Mouse (Mus musculus): Measurements from ENCODE around the gene Msln. TPM values are rescaled to one million over a fixed set of nuclear protein-coding genes. Genes with fewer than 3 reads are reported as not detected.
A peak's percentile ranks its signal among the peaks of the same experiment; 100 is the strongest.

Msln gene
- total and polyA plus RNA-seq, 2 experiments from 2014 or later, result 1.6 to 2.2 TPM

GRCm38 (mm10) chr17:25700863-25701496, 53.2 kb downstream of the Msln start:
- Histone ChIP-seq H3K27ac (ENCODE audit: low read depth, low read length) (no peak overlapping the region), H3K36me3 (ENCODE audit: insufficient read depth, low read length) (no peaks in the 10 kb centered on the region), H3K9me3 (ENCODE audit: low read length) (no peaks in the 10 kb centered on the region), H3K4me2 (ENCODE audit: low read depth, low read length, poor library complexity, severe bottlenecking) (no peak overlapping the region), H3K4me1 (ENCODE audit: insufficient read depth, low read length) (no peaks in the 10 kb centered on the region), H3K9ac (replicated peaks; ENCODE audit: low read length, poor library complexity, severe bottlenecking) (no peak overlapping the region), H3K27me3 (ENCODE audit: insufficient read depth, low read length) (no peaks in the 10 kb centered on the region), H3K4me3 (ENCODE audit: low read depth, low read length) (no peak overlapping the region)
- ATAC-seq (ENCODE audit: low FRiP score) (no peak), DNase-seq (ENCODE audit: low spot score) (no peak)
- WGBS, result 56% methylated on average over 9 of the region's 9 CpGs
- peak; percentile 53 for TF ChIP-seq CTCF (IDR thresholded peaks at IDR 0.05)

Small RNAs within 50 kb of the gene (microRNA-seq; reads per million reads assigned to microRNA genes)
- gene Gm25083 (ENCODE audit: borderline number of aligned reads), result not detected
- not detected for gene Mir6966 (ENCODE audit: borderline number of aligned reads)

Other genes starting within 250 kb of the Msln start
- 21.5 and 31.0 TPM in 2 replicates for gene Sox8, start 183.7 kb downstream of the Msln start, total RNA-seq (2014; rRNA removed)
- gene Sox8, start 183.7 kb downstream of the Msln start, polyA plus RNA-seq (2015; fragmentation: Nextera tagmentation; extraction: Ambion mirVana), result 16.3 and 19.9 TPM in 2 replicates
- gene Lmf1, start 175.3 kb downstream of the Msln start, total RNA-seq (2014; rRNA removed), result 27.3 and 27.6 TPM in 2 replicates
- gene Lmf1, start 175.3 kb downstream of the Msln start, polyA plus RNA-seq (2015; fragmentation: Nextera tagmentation; extraction: Ambion mirVana), result 19.8 and 23.0 TPM in 2 replicates
- 34.4 and 42.2 TPM in 2 replicates for gene Gng13, start 37.2 kb downstream of the Msln start, total RNA-seq (2014; rRNA removed)
- gene Gng13, start 37.2 kb downstream of the Msln start, polyA plus RNA-seq (2015; fragmentation: Nextera tagmentation; extraction: Ambion mirVana), result 21.0 and 25.8 TPM in 2 replicates
- gene Chtf18, start 27.0 kb downstream of the Msln start, total RNA-seq (2014; rRNA removed), result 3.4 and 5.8 TPM in 2 replicates
- gene Chtf18, start 27.0 kb downstream of the Msln start, polyA plus RNA-seq (2015; fragmentation: Nextera tagmentation; extraction: Ambion mirVana), result 2.2 and 2.5 TPM in 2 replicates
- 8.0 and 10.5 TPM in 2 replicates for gene Rpusd1, start 26.7 kb downstream of the Msln start, total RNA-seq (2014; rRNA removed)
- 26.7 and 33.3 TPM in 2 replicates for gene Rpusd1, start 26.7 kb downstream of the Msln start, polyA plus RNA-seq (2015; fragmentation: Nextera tagmentation; extraction: Ambion mirVana)
- gene Mslnl, start 18.3 kb downstream of the Msln start, total RNA-seq (2014; rRNA removed), result not detected in 2 replicates
- not detected in 2 replicates for gene Mslnl, start 18.3 kb downstream of the Msln start, polyA plus RNA-seq (2015; fragmentation: Nextera tagmentation; extraction: Ambion mirVana)
- 25.2 and 27.3 TPM in 2 replicates for gene Narfl, start 19.4 kb upstream of the Msln start, total RNA-seq (2014; rRNA removed)
- gene Narfl, start 19.4 kb upstream of the Msln start, polyA plus RNA-seq (2015; fragmentation: Nextera tagmentation; extraction: Ambion mirVana), result 25.1 and 27.2 TPM in 2 replicates
- gene Haghl, start 31.3 kb upstream of the Msln start, total RNA-seq (2014; rRNA removed), result 149 and 156 TPM in 2 replicates
- gene Haghl, start 31.3 kb upstream of the Msln start, polyA plus RNA-seq (2015; fragmentation: Nextera tagmentation; extraction: Ambion mirVana), result 206 and 228 TPM in 2 replicates
- 0.44 TPM in 1 of 2 replicates, not detected in the other for gene Ccdc78, start 32.2 kb upstream of the Msln start, total RNA-seq (2014; rRNA removed)
- gene Ccdc78, start 32.2 kb upstream of the Msln start, polyA plus RNA-seq (2015; fragmentation: Nextera tagmentation; extraction: Ambion mirVana), result 0.39 and 0.65 TPM in 2 replicates
- 65.8 and 74.2 TPM in 2 replicates for gene Fam173a, start 38.5 kb upstream of the Msln start, total RNA-seq (2014; rRNA removed)
- 106 and 116 TPM in 2 replicates for gene Fam173a, start 38.5 kb upstream of the Msln start, polyA plus RNA-seq (2015; fragmentation: Nextera tagmentation; extraction: Ambion mirVana)
- gene AC134908.4, start 41.3 kb upstream of the Msln start, total RNA-seq (2014; rRNA removed), result not detected in 2 replicates
- 0.89 TPM in 1 of 2 replicates, not detected in the other for gene AC134908.4, start 41.3 kb upstream of the Msln start, polyA plus RNA-seq (2015; fragmentation: Nextera tagmentation; extraction: Ambion mirVana)
- gene Metrn, start 42.8 kb upstream of the Msln start, total RNA-seq (2014; rRNA removed), result 155 and 236 TPM in 2 replicates
- gene Metrn, start 42.8 kb upstream of the Msln start, polyA plus RNA-seq (2015; fragmentation: Nextera tagmentation; extraction: Ambion mirVana), result 50.0 and 54.3 TPM in 2 replicates
- gene Fbxl16, start 54.7 kb upstream of the Msln start, total RNA-seq (2014; rRNA removed), result 140 and 154 TPM in 2 replicates
- gene Fbxl16, start 54.7 kb upstream of the Msln start, polyA plus RNA-seq (2015; fragmentation: Nextera tagmentation; extraction: Ambion mirVana), result 43.1 and 51.7 TPM in 2 replicates
- gene Wdr24, start 69.2 kb upstream of the Msln start, total RNA-seq (2014; rRNA removed), result 33.4 and 37.6 TPM in 2 replicates
- gene Wdr24, start 69.2 kb upstream of the Msln start, polyA plus RNA-seq (2015; fragmentation: Nextera tagmentation; extraction: Ambion mirVana), result 24.7 and 27.3 TPM in 2 replicates
- gene Jmjd8, start 74.5 kb upstream of the Msln start, total RNA-seq (2014; rRNA removed), result 39.1 and 46.2 TPM in 2 replicates
- 43.8 and 45.9 TPM in 2 replicates for gene Jmjd8, start 74.5 kb upstream of the Msln start, polyA plus RNA-seq (2015; fragmentation: Nextera tagmentation; extraction: Ambion mirVana)
- gene Stub1, start 79.0 kb upstream of the Msln start, total RNA-seq (2014; rRNA removed), result 237 and 248 TPM in 2 replicates
- 374 and 397 TPM in 2 replicates for gene Stub1, start 79.0 kb upstream of the Msln start, polyA plus RNA-seq (2015; fragmentation: Nextera tagmentation; extraction: Ambion mirVana)
- 95.2 and 168 TPM in 2 replicates for gene Rhbdl1, start 82.9 kb upstream of the Msln start, total RNA-seq (2014; rRNA removed)
- gene Rhbdl1, start 82.9 kb upstream of the Msln start, polyA plus RNA-seq (2015; fragmentation: Nextera tagmentation; extraction: Ambion mirVana), result 97.0 and 110 TPM in 2 replicates
- 25.8 and 34.3 TPM in 2 replicates for gene Gm20683, start 87.4 kb upstream of the Msln start, total RNA-seq (2014; rRNA removed)
- gene Gm20683, start 87.4 kb upstream of the Msln start, polyA plus RNA-seq (2015; fragmentation: Nextera tagmentation; extraction: Ambion mirVana), result 11.9 and 14.2 TPM in 2 replicates
- 49.2 and 70.1 TPM in 2 replicates for gene Rhot2, start 90.5 kb upstream of the Msln start, total RNA-seq (2014; rRNA removed)
- gene Rhot2, start 90.5 kb upstream of the Msln start, polyA plus RNA-seq (2015; fragmentation: Nextera tagmentation; extraction: Ambion mirVana), result 15.4 and 16.2 TPM in 2 replicates
- gene Wdr90, start 107.1 kb upstream of the Msln start, total RNA-seq (2014; rRNA removed), result 36.2 and 44.3 TPM in 2 replicates
- gene Wdr90, start 107.1 kb upstream of the Msln start, polyA plus RNA-seq (2015; fragmentation: Nextera tagmentation; extraction: Ambion mirVana), result 14.2 and 15.0 TPM in 2 replicates
- gene Mcrip2, start 114.4 kb upstream of the Msln start, total RNA-seq (2014; rRNA removed), result 14.6 and 29.9 TPM in 2 replicates
- 39.5 and 45.5 TPM in 2 replicates for gene Mcrip2, start 114.4 kb upstream of the Msln start, polyA plus RNA-seq (2015; fragmentation: Nextera tagmentation; extraction: Ambion mirVana)
- 53.8 and 64.8 TPM in 2 replicates for gene Mettl26, start 120.7 kb upstream of the Msln start, total RNA-seq (2014; rRNA removed)
- gene Mettl26, start 120.7 kb upstream of the Msln start, polyA plus RNA-seq (2015; fragmentation: Nextera tagmentation; extraction: Ambion mirVana), result 67.3 and 74.0 TPM in 2 replicates
- gene Wfikkn1, start 126.5 kb upstream of the Msln start, total RNA-seq (2014; rRNA removed), result 0.77 and 1.7 TPM in 2 replicates
- gene Wfikkn1, start 126.5 kb upstream of the Msln start, polyA plus RNA-seq (2015; fragmentation: Nextera tagmentation; extraction: Ambion mirVana), result 0.42 and 0.56 TPM in 2 replicates
- gene Rab40c, start 165.3 kb upstream of the Msln start, total RNA-seq (2014; rRNA removed), result 42.1 and 43.0 TPM in 2 replicates
- 36.2 and 38.9 TPM in 2 replicates for gene Rab40c, start 165.3 kb upstream of the Msln start, polyA plus RNA-seq (2015; fragmentation: Nextera tagmentation; extraction: Ambion mirVana)
- gene Pigq, start 190.6 kb upstream of the Msln start, total RNA-seq (2014; rRNA removed), result 73.6 and 111 TPM in 2 replicates
- 75.4 and 79.7 TPM in 2 replicates for gene Pigq, start 190.6 kb upstream of the Msln start, polyA plus RNA-seq (2015; fragmentation: Nextera tagmentation; extraction: Ambion mirVana)
- gene Nhlrc4, start 190.6 kb upstream of the Msln start, total RNA-seq (2014; rRNA removed), result 0.47 and 0.60 TPM in 2 replicates
- gene Nhlrc4, start 190.6 kb upstream of the Msln start, polyA plus RNA-seq (2015; fragmentation: Nextera tagmentation; extraction: Ambion mirVana), result 0.35 and 0.91 TPM in 2 replicates
- 2.9 and 4.1 TPM in 2 replicates for gene A930017K11Rik, start 198.2 kb upstream of the Msln start, total RNA-seq (2014; rRNA removed)
- 3.2 and 3.7 TPM in 2 replicates for gene A930017K11Rik, start 198.2 kb upstream of the Msln start, polyA plus RNA-seq (2015; fragmentation: Nextera tagmentation; extraction: Ambion mirVana)
- 29.7 and 36.8 TPM in 2 replicates for gene Capn15, start 231.4 kb upstream of the Msln start, total RNA-seq (2014; rRNA removed)
- 14.7 and 20.1 TPM in 2 replicates for gene Capn15, start 231.4 kb upstream of the Msln start, polyA plus RNA-seq (2015; fragmentation: Nextera tagmentation; extraction: Ambion mirVana)